Mouse (Mus musculus) kidney, adult 2 months (tissue): ENCODE data around the gene Bcl2l15. TPM values are rescaled to one million over a fixed set of nuclear protein-coding genes. Genes with fewer than 3 reads are reported as not detected.
A peak's percentile ranks its signal among the peaks of the same experiment; 100 is the strongest.

Experiments used
- DNase-seq: peaks from one replicate; pipeline ENCODE4 v3.0.0; 2021
- H3K27ac ChIP-seq: fragments of 200-500 bp; 2 replicates; pipeline ENCODE4 v1.5.1; 2012; ENCODE audit warnings: low read depth, low read length, control low read depth, inconsistent platforms; ENCODE audit not compliant: insufficient read depth
- H3K27me3 ChIP-seq: fragments of 200-500 bp; replicated peaks from 2 replicates; pipeline ENCODE4 v1.6.1; 2012; ENCODE audit warnings: mild to moderate bottlenecking, moderate library complexity, low read length, inconsistent platforms; ENCODE audit not compliant: control insufficient read depth, insufficient read depth
- H3K36me3 ChIP-seq: fragments of 200-500 bp; 2 replicates; pipeline ENCODE4 v1.6.1; 2012; ENCODE audit warnings: mild to moderate bottlenecking, moderate library complexity, low read length, inconsistent platforms; ENCODE audit not compliant: control insufficient read depth, insufficient read depth
- H3K4me1 ChIP-seq: fragments of 200-500 bp; 2 replicates; pipeline ENCODE4 v1.6.1; 2011; ENCODE audit warnings: low read length; ENCODE audit not compliant: control insufficient read depth, insufficient read depth
- H3K4me3 ChIP-seq: fragments of 200-500 bp; 2 replicates; pipeline ENCODE4 v1.5.1; 2011; ENCODE audit warnings: mild to moderate bottlenecking, low read depth, low read length, control low read depth; ENCODE audit not compliant: insufficient read depth
- CTCF ChIP-seq: fragments of 200-500 bp; conservative IDR thresholded peaks from 2 replicates; pipeline ENCODE4 v1.5.1; 2011; ENCODE audit warnings: low read depth, mild to moderate bottlenecking, control low read depth, low read length, moderate library complexity, mixed read lengths; ENCODE audit not compliant: insufficient read depth, insufficient read length
- POLR2A ChIP-seq: fragments of 200-500 bp; IDR thresholded peaks from one replicate; pipeline ENCODE4 v1.6.1; 2011; ENCODE audit warnings: low read depth, low read length, control low read depth
- WGBS: fragments of 180-500 bp; shearing (Covaris S2); methylation state at CpG from one replicate; pipeline ENCODE4 v1.1.7; 2018; 5-methylcytosine and 5-hydroxymethylcytosine counted together
- polyA plus RNA-seq: library from polyadenylated mRNA; depleted of rRNA; stranded (reverse); fragments of >200 nt; gene quantifications from 2 replicates; pipeline ENCODE4 v1.2.3, GENCODE M21; 2012

The Bcl2l15 gene
- polyA plus RNA-seq, 1 experiment, result 0.17 TPM

- Histone ChIP-seq H3K4me3 (no peak overlapping the region), H3K27ac (no peak overlapping the region; the same call in 1 of the 2 replicates), H3K36me3 (no peaks in the 10 kb centered on the region), H3K4me1 (peaks cover 6% of the 10 kb centered on the region; the same call in 1 of the 2 replicates), H3K27me3 (no peaks in the 10 kb centered on the region)
- WGBS, result 93% methylated on average over 6 of the region's 6 CpGs
- DNase-seq, result no peak
- TF ChIP-seq CTCF (no peak), POLR2A (no peak)
Measured at GRCm38 (mm10) chr3:103857977-103858563, 25.7 kb downstream of the Bcl2l15 start.

GRCm38 (mm10) chr3:103858881-103859801, 26.7 kb downstream of the Bcl2l15 start, which contains the start of gene Ptpn22:
Gene Ptpn22 (plus strand): TSS chr3:103859795.
- TF ChIP-seq POLR2A (no peak), CTCF (no peak)
- DNase-seq, result peak; percentile 54
- Histone ChIP-seq H3K27me3 (no peaks in the 10 kb centered on the region), H3K36me3 (no peaks in the 10 kb centered on the region), H3K27ac (peak within 1 kb of the TSS; percentile 58), H3K4me1 (peaks cover 6% of the 10 kb centered on the region; the same call in 1 of the 2 replicates), H3K4me3 (no peak within 1 kb of the TSS)
- 68% methylated on average over 12 of the region's 12 CpGs for WGBS

GRCm38 (mm10) chr3:103859851-103860391, 27.5 kb downstream of the Bcl2l15 start:
- no peaks in the 10 kb centered on the region for H3K36me3 ChIP-seq
- H3K4me3 ChIP-seq, result no peak overlapping the region
- peak; percentile 62 for DNase-seq
- TF ChIP-seq CTCF (no peak), POLR2A (peak; percentile 5)
- H3K4me1 ChIP-seq, result peaks cover 6% of the 10 kb centered on the region; the same call in 1 of the 2 replicates
- no peaks in the 10 kb centered on the region for H3K27me3 ChIP-seq
- peak overlapping the region; percentile 58 for H3K27ac ChIP-seq
- WGBS, result 34% methylated on average over 6 of the region's 6 CpGs

- 56% methylated on average over 4 of the region's 4 CpGs for WGBS
- no peak for DNase-seq
- H3K36me3 ChIP-seq, result no peaks in the 10 kb centered on the region
- no peak overlapping the region for H3K4me3 ChIP-seq
- H3K27ac ChIP-seq, result no peak overlapping the region
- peaks cover 7% of the 10 kb centered on the region; the same call in 1 of the 2 replicates for H3K4me1 ChIP-seq
- TF ChIP-seq CTCF, result no peak
- no peak for TF ChIP-seq POLR2A
- no peaks in the 10 kb centered on the region for H3K27me3 ChIP-seq
Measured at GRCm38 (mm10) chr3:103862721-103863220, 30.4 kb downstream of the Bcl2l15 start.

- H3K27ac ChIP-seq, result peak overlapping the region; percentile 49; the same call in 1 of the 2 replicates
Measured at GRCm38 (mm10) chr3:103864200-103864599, 31.8 kb downstream of the Bcl2l15 start.

GRCm38 (mm10) chr3:103867424-103867971, 35.1 kb downstream of the Bcl2l15 start:
- no peak for TF ChIP-seq POLR2A
- no peak for TF ChIP-seq CTCF
- no peaks in the 10 kb centered on the region for H3K36me3 ChIP-seq
- DNase-seq, result no peak
- WGBS, result 81% methylated on average over 5 of the region's 5 CpGs
- H3K4me3 ChIP-seq, result no peak overlapping the region
- H3K4me1 ChIP-seq, result peaks cover 5% of the 10 kb centered on the region; the same call in 1 of the 2 replicates
- no peak overlapping the region for H3K27ac ChIP-seq
- H3K27me3 ChIP-seq, result no peaks in the 10 kb centered on the region

More at GRCm38 (mm10) chr3:103864200-103864599, 31.8 kb downstream of the Bcl2l15 start:
- Histone ChIP-seq H3K4me3 (no peak overlapping the region), H3K4me1 (peaks cover 5% of the 10 kb centered on the region; the same call in 1 of the 2 replicates), H3K27me3 (no peaks in the 10 kb centered on the region), H3K36me3 (no peaks in the 10 kb centered on the region)
- 56% methylated on average over 6 of the region's 6 CpGs for WGBS
- peak; percentile 68 for DNase-seq
- TF ChIP-seq CTCF, result no peak
- no peak for TF ChIP-seq POLR2A
